Mouse (Mus musculus): ENCODE data around the gene Ctsz.

DNA sequence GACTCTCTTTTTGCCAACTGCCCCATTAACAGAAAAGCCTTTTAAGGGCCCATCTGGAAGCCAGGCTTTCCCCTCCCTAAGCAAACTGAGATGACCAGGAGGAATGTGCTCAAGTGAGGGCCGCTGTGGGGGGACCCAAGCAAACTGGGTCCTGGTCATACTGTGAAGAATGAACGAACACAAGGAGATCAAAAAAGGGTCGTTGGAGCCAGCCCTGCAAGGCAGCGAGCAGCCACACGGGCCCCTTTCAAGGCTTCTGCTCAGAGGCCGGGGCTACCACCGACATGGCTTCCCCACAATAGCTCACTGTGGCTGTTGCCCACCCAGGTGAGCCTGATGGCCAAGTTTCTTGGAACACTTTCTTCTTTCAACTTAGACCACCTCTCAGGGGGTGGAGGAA, 7.7 kb upstream of the Ctsz start:
- TF ChIP-seq USF1 (IDR thresholded peaks at IDR 0.05; ENCODE audit: low read depth, low read length) = no peak
- TF ChIP-seq POLR2A (IDR thresholded peaks at IDR 0.05; ENCODE audit: low read depth, low read length) = no peak
- TF ChIP-seq TBP (conservative IDR thresholded peaks at IDR 0.05; ENCODE audit: low read depth, low read length) = no peak
- no peak for TF ChIP-seq CTCF (conservative IDR thresholded peaks at IDR 0.05 in 1 of 2, IDR thresholded peaks at IDR 0.05 in 1 of 2; ENCODE audit: low read depth in 2 of 2, low read length in 2 of 2)
- no peak for TF ChIP-seq ZMIZ1 (IDR thresholded peaks at IDR 0.05; ENCODE audit: low read depth, low read length)
- no peak for TF ChIP-seq JUND (conservative IDR thresholded peaks at IDR 0.05; ENCODE audit: low read depth, low read length)

Data from CH12.LX (cell line).